Mouse (Mus musculus) megakaryocyte, embryonic 14.5 days (primary cell): ENCODE results near the gene Ist1. TPM values are rescaled to one million over a fixed set of nuclear protein-coding genes. Genes with fewer than 3 reads are reported as not detected.

Source experiments
- H3K27me3 ChIP-seq: replicated peaks from 2 replicates; pipeline ENCODE3; 2012; ENCODE audit warnings: inconsistent platforms
- H3K36me3 ChIP-seq: replicated peaks from 2 replicates; pipeline ENCODE3; 2012; ENCODE audit warnings: low read length, inconsistent platforms, mixed read lengths
- H3K4me1 ChIP-seq: 2 replicates; pipeline ENCODE4 v1.6.1; 2012; ENCODE audit warnings: inconsistent platforms
- H3K4me3 ChIP-seq: replicated peaks from 2 replicates; pipeline ENCODE3; 2012; ENCODE audit warnings: moderate library complexity, mild to moderate bottlenecking, inconsistent platforms
- H3K9me3 ChIP-seq: 2 replicates; pipeline ENCODE4 v1.6.1; 2012; ENCODE audit warnings: inconsistent platforms
- FLI1 ChIP-seq: IDR thresholded peaks from 2 replicates; pipeline ENCODE4 v1.6.1; 2012; ENCODE audit warnings: low read length, inconsistent platforms, mixed read lengths
- GATA1 ChIP-seq: IDR thresholded peaks from 3 replicates; pipeline ENCODE4 v1.6.1; 2012; ENCODE audit warnings: mixed read lengths, low read length, inconsistent platforms, borderline replicate concordance
- polyA plus RNA-seq: library from polyadenylated mRNA; stranded (reverse); fragments of >175 nt; gene quantifications from 2 replicates; pipeline ENCODE4 v1.2.3, GENCODE M21; 2012; ENCODE audit warnings: low replicate concordance; ENCODE audit not compliant: insufficient read depth

Gene Ist1
- polyA plus RNA-seq, 1 experiment = 11.1 TPM

DNA sequence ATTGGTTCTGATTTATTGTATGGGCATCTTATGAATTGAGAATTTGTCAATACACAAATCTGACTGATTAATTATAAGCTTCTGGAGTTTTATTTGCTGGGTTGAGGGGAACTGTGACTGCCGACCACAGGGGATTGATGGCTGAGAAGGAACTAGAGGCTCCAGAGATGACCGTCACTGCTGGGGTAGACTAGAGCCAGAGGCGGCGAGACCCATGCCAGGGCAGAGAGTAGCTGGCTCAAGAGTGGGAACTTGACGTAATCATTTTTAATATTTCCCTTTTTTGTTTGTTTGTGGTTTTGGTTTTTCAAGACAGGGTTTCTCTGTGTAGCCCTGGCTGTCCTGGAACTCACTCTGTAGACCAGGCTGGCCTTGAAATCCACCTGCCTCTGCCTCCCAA, 5.8 kb downstream of the Ist1 start:
- Histone ChIP-seq H3K9me3 (no peaks in the 10 kb centered on the region), H3K27me3 (no peaks in the 10 kb centered on the region), H3K4me3 (no peak overlapping the region), H3K4me1 (peaks cover 62% of the 10 kb centered on the region), H3K36me3 (peaks cover 61% of the 10 kb centered on the region)
- TF ChIP-seq FLI1 = no peak
- no peak for TF ChIP-seq GATA1

DNA sequence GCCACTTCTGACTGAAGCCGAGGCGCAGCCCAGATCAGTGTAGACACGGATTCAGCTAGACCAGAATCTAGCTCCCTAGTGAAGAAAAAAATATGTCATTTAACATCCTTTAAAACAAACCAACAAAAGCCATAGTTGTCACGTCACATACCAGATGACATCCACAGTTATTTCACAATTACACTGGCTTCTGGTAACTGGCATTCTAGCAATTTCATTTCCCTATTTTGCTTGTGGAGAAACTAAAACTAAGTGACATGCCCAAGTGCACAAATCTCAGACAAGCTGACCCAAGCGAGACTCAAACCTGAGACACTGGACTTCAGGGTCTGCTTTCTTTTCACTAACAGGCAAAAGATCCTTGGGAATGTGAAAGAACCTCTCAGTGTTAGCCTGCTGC, 10.9 kb downstream of the Ist1 start:
- H3K9me3 ChIP-seq = no peaks in the 10 kb centered on the region
- TF ChIP-seq GATA1 (no peak), FLI1 (no peak)
- H3K27me3 ChIP-seq = no peaks in the 10 kb centered on the region
- H3K4me3 ChIP-seq = no peak overlapping the region
- peaks cover 84% of the 10 kb centered on the region for H3K36me3 ChIP-seq
- peaks cover 25% of the 10 kb centered on the region for H3K4me1 ChIP-seq

DNA sequence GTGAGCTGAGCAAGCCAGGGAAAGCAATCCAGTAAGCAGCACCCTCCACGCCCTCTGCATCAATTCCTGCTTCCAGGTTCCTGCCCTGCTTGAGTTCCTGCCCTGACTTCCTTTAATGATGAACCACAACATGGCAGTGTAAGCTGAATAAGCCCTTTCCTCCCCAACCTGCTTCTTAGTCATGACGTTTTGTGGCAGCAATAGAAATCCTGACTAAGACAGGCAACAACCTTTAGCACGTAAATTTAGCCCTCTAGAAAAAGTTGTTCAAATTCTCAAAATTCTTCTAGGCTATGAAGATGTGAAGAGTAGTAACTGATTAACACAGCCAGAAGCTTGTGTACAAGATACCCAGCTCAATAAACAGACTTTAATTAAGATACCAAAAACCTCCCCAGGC, 11.5 kb downstream of the Ist1 start:
- TF ChIP-seq FLI1 = no peak
- no peaks in the 10 kb centered on the region for H3K27me3 ChIP-seq
- no peaks in the 10 kb centered on the region for H3K9me3 ChIP-seq
- no peak overlapping the region for H3K4me3 ChIP-seq
- peaks cover 87% of the 10 kb centered on the region for H3K36me3 ChIP-seq
- peaks cover 24% of the 10 kb centered on the region for H3K4me1 ChIP-seq

DNA sequence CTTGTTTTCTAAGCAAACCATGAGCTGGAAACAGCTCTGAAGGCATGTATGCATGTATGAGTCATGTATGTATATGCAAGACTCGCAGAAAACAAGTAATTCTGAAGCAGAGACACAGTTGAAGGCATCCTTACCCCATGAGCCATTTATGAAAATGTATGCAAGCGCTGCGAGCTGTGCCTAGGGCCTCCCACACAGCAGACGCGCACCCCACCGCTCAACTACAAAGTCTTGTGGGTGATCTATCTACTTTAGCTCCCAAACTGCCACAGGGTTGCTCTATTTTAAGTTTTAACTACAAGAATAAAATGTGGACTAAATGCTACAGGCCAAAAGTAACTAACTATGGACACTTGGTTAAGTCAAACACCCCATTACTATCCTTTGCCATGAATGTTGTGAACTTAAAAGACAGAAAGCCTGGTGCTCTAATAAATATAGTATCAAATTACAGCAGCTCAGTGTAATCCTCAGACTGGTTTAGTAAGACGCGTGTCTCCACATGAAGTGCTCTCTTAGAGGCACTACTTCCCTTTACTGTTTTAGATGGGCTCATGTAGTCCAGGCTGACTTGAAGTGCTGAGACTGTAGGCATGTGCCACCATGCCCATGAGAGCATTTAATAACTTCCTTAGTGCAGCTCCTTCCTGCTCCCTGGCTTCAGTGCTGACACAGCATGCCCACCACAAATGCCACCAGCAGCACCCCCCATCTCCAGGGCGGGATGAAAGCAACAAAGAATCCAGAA, 17.0 kb downstream of the Ist1 start:
- H3K4me1 ChIP-seq = peaks cover 11% of the 10 kb centered on the region
- no peak for TF ChIP-seq GATA1
- TF ChIP-seq FLI1 = no peak
- H3K4me3 ChIP-seq = no peak overlapping the region
- H3K36me3 ChIP-seq = peaks cover 96% of the 10 kb centered on the region
- H3K9me3 ChIP-seq = no peaks in the 10 kb centered on the region
- H3K27me3 ChIP-seq = no peaks in the 10 kb centered on the region

DNA sequence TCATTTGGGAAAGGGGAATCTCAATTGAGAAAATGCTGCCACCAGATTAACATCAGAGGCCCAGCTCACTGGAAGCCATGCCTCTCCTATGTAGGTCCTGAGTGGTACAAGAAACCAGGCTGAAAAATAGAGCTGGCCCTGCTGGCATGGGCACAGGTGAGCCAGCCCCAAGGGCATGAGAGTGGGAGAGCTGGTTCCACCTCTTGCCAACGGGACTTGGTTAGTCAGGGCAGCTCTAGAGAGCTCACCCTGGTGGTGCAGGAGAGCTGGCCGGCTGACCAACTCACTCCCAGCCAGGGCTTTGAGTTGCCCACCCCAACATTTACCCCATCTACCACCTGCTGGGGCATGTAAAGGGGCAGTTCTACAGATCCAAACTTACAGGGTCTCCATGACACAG, 19.5 kb downstream of the Ist1 start:
- TF ChIP-seq FLI1 (no peak), GATA1 (no peak)
- Histone ChIP-seq H3K27me3 (no peaks in the 10 kb centered on the region), H3K36me3 (peaks cover 96% of the 10 kb centered on the region), H3K4me1 (peaks cover 11% of the 10 kb centered on the region), H3K9me3 (no peaks in the 10 kb centered on the region), H3K4me3 (no peak overlapping the region)

DNA sequence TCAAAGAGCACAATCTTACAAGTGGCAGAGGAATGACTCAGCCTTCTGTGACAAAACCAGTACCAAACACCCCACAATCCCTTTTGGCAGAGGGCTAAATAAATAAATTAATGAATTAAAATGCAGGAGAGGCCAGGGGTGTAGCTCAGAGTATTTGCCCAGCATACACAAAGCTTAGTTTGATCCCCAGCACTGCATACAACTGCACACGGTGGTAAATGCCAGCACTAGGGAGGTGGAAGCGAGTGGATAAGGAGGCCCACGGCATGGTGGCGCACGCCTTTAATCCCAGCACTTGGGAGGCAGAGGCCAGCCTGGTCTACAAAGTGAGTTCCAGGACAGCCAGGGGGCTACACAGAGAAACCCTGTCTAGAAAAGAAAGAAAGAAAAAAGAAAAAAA, 20.4 kb downstream of the Ist1 start:
- Histone ChIP-seq H3K9me3 (no peaks in the 10 kb centered on the region), H3K36me3 (peaks cover 96% of the 10 kb centered on the region), H3K27me3 (no peaks in the 10 kb centered on the region), H3K4me1 (peaks cover 11% of the 10 kb centered on the region), H3K4me3 (no peak overlapping the region)
- TF ChIP-seq FLI1 = no peak
- TF ChIP-seq GATA1 = no peak

DNA sequence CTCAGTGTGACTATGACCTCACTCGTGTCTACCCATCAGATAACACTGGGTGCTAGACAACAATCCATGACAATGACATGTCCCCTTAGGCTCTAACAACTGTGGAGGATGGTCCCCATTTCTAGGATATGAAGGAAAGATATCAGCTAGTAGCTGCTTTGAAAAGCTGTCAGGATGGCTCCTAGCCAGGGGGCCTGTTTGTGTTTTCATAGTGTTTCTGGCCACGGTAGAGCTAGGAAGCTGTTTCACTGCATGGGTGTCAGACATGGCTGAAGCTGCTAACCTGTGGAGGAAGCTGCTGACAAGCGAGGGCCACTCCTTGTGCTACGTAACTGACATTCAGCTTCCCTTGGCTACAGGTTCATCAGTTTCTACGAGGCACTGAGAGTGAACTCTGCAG, 26.4 kb downstream of the Ist1 start:
- Histone ChIP-seq H3K9me3 (no peaks in the 10 kb centered on the region), H3K4me3 (no peak overlapping the region), H3K27me3 (no peaks in the 10 kb centered on the region), H3K4me1 (peaks cover 3% of the 10 kb centered on the region; the same call in 1 of the 2 replicates), H3K36me3 (peaks cover 64% of the 10 kb centered on the region)
- TF ChIP-seq GATA1 = no peak
- no peak for TF ChIP-seq FLI1

DNA sequence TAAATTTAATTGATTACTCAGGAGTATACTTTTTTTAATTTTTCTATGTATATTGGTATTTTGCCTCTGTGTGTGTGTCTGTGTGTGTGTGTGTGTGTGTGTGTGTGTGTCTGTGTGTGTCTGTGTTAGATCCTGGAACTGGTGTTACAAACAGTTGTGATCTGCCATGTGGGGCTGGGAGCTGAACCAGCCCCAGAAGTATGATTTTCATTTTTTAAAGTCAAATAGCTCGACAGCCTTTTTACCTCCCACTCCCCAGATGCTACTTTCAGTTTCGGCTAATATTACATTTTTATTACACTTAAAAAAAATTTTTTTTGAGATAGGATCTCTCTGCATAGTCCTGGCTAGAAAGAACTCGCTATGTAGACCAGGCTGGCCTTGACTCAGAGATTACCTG, 30.7 kb downstream of the Ist1 start:
- H3K36me3 ChIP-seq = peaks cover 27% of the 10 kb centered on the region
- H3K4me3 ChIP-seq = no peak overlapping the region
- H3K9me3 ChIP-seq = no peaks in the 10 kb centered on the region
- peaks cover 3% of the 10 kb centered on the region; the same call in 1 of the 2 replicates for H3K4me1 ChIP-seq
- no peaks in the 10 kb centered on the region for H3K27me3 ChIP-seq
- TF ChIP-seq FLI1 (no peak), GATA1 (no peak)

DNA sequence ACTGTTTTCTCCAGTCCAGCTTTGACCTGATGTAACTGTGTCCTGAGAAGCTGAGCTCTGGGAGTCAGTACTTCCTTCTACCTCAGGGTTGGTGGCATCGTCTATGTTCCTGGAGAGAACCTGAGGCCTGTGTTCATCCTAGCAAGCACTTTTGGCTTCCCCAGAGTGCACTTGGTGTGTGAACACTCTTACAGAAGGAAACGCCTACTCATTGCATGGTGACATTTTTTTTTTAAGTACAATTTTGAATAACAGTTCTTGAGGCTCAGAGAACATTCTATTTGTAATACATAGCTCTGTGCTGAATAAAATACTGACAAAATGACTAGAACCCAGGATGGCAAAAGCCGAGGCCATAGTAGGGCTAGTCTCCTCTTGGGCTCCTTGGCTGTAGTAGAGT, 36.2 kb downstream of the Ist1 start:
- TF ChIP-seq FLI1 = no peak
- no peak for TF ChIP-seq GATA1
- Histone ChIP-seq H3K9me3 (0 out of 2 replicates have a peak, but pooled peaks cover 9% of the 10 kb centered on the region), H3K4me3 (no peak overlapping the region), H3K4me1 (no peaks in the 10 kb centered on the region; the same call in 1 of the 2 replicates), H3K27me3 (peaks cover 5% of the 10 kb centered on the region), H3K36me3 (peaks cover 13% of the 10 kb centered on the region)

DNA sequence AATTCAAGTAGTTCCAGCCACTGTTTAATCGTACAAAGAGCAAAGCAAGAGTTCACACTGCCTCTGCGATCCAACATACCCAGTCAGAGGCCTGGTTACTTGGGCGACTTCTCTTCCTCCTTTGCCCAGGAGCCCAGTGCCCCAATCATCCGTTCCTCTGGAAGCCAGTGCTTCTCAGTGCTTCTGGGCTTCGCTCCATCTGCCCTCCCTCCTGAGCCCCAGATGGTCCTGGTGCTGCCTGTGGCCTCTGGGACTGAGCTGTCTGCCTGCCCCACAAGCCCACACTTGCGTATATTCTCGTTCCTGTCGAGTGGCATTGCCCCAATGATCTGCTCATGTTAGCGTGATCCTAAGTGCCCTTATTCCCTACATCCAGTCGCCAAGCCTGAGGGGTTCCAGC, 42.3 kb downstream of the Ist1 start:
- TF ChIP-seq GATA1 (no peak), FLI1 (no peak)
- no peaks in the 10 kb centered on the region for H3K4me1 ChIP-seq
- peaks cover 7% of the 10 kb centered on the region for H3K27me3 ChIP-seq
- no peak overlapping the region for H3K4me3 ChIP-seq
- H3K36me3 ChIP-seq = peaks cover 5% of the 10 kb centered on the region
- H3K9me3 ChIP-seq = 0 out of 2 replicates have a peak, but pooled peaks cover 9% of the 10 kb centered on the region
